Mouse (Mus musculus) thymus, adult 2 months (tissue): Measurements from ENCODE around the gene Lilra5. TPM values are rescaled to one million over a fixed set of nuclear protein-coding genes. Genes with fewer than 3 reads are reported as not detected.
"Not testable (repeated sequence)": the region's sequence is repeated elsewhere in the genome, so short reads cannot be mapped to it uniquely, and the experiment has no call there.

Experiments
- DNase-seq: peaks from one replicate; pipeline ENCODE4 v3.0.0; 2021
- H3K27ac ChIP-seq: fragments of 200-500 bp; 2 replicates; pipeline ENCODE4 v1.5.1; 2012; ENCODE audit warnings: low read length, control low read depth; ENCODE audit not compliant: control insufficient read depth, insufficient read depth
- H3K27me3 ChIP-seq: fragments of 200-500 bp; 2 replicates; pipeline ENCODE4 v1.6.1; 2012; ENCODE audit warnings: mild to moderate bottlenecking, low read length, moderate library complexity, mixed read lengths; ENCODE audit not compliant: control insufficient read depth, insufficient read depth
- H3K36me3 ChIP-seq: fragments of 200-500 bp; 2 replicates; pipeline ENCODE4 v1.6.1; 2012; ENCODE audit warnings: mild to moderate bottlenecking, low read length, moderate library complexity; ENCODE audit not compliant: control insufficient read depth, insufficient read depth
- H3K4me1 ChIP-seq: fragments of 200-500 bp; replicated peaks from 2 replicates; pipeline ENCODE4 v1.6.1; 2012; ENCODE audit warnings: low read length; ENCODE audit not compliant: control insufficient read depth, insufficient read depth
- H3K4me3 ChIP-seq: fragments of 200-500 bp; 2 replicates; pipeline ENCODE4 v1.5.1; 2012; ENCODE audit warnings: mild to moderate bottlenecking, low read length, control low read depth, moderate library complexity; ENCODE audit not compliant: control insufficient read depth, insufficient read depth
- CTCF ChIP-seq: fragments of 200-500 bp; IDR thresholded peaks from 2 replicates; pipeline ENCODE4 v1.5.1; 2012; ENCODE audit warnings: mild to moderate bottlenecking, control low read depth, low read length, moderate library complexity, borderline replicate concordance; ENCODE audit not compliant: control insufficient read depth, poor library complexity, insufficient read depth; ENCODE audit errors: extremely low read depth
- POLR2A ChIP-seq: fragments of 200-500 bp; IDR thresholded peaks from 2 replicates; pipeline ENCODE4 v1.6.1; 2012; ENCODE audit warnings: mild to moderate bottlenecking, low read length, control low read depth, moderate library complexity; ENCODE audit not compliant: control insufficient read depth, poor library complexity, insufficient read depth; ENCODE audit errors: extremely low read depth
- WGBS: fragments of 180-500 bp; shearing (Covaris S2); methylation state at CpG from one replicate; pipeline ENCODE4 v1.1.7; 2018; 5-methylcytosine and 5-hydroxymethylcytosine counted together
- polyA plus RNA-seq: library from polyadenylated mRNA; depleted of rRNA; stranded (reverse); fragments of >200 nt; gene quantifications from 2 replicates; pipeline ENCODE4 v1.2.3, GENCODE M21; 2012; rRNA removed

Lilra5 gene
- 0.27 and 0.74 TPM in 2 replicates for polyA plus RNA-seq

DNA sequence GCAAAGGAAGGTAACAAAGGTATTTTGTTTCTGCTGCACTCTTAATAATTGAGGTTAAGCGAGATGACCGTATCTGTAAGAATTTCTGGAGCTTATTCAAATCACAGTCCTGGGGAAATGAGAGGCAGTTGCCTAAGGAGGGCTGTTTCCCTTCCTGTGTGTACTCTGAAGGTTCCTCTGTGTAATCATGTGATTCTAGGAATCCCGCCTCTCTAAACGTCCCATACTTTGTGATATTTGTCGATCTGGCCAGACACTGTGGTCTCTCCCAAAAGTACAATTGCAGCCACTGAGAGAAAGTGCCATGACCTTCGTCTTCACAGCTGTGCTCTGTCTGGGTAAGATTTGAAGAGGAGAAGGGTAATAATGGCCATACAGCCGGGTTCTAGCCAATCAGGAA is at the start of gene Lilra5:
Gene Lilra5 (plus strand): TSS at position 301 of the 400 bp plus-strand sequence.
- H3K4me1 ChIP-seq, result no peaks in the 10 kb centered on the region
- 81% methylated on average over 7 of the region's 7 CpGs for WGBS
- TF ChIP-seq POLR2A (no peak), CTCF (no peak)
- no peak within 1 kb of the TSS for H3K27ac ChIP-seq
- H3K27me3 ChIP-seq, result no peaks in the 10 kb centered on the region
- no peak within 1 kb of the TSS for H3K4me3 ChIP-seq
- no peak for DNase-seq
- H3K36me3 ChIP-seq, result no peaks in the 10 kb centered on the region

GRCm38 (mm10) chr7:4207126-4207525 is 30.4 kb upstream of the Lilra5 start:
- Histone ChIP-seq H3K4me3 (no peak overlapping the region), H3K36me3 (no peaks in the 10 kb centered on the region), H3K27me3 (no peaks in the 10 kb centered on the region), H3K27ac (no peak overlapping the region), H3K4me1 (no peaks in the 10 kb centered on the region)
- WGBS, result 91% methylated on average over 1 of the region's 1 CpGs
- TF ChIP-seq CTCF (no peak), POLR2A (no peak)
- DNase-seq, result no peak

- H3K27me3 ChIP-seq, result no peaks in the 10 kb centered on the region
- no peak overlapping the region for H3K4me3 ChIP-seq
- WGBS, result 20% methylated on average over 2 of the region's 2 CpGs
- no peak for DNase-seq
- TF ChIP-seq CTCF, result no peak
- TF ChIP-seq POLR2A, result no peak
- H3K36me3 ChIP-seq, result no peaks in the 10 kb centered on the region
- H3K27ac ChIP-seq, result no peak overlapping the region
- H3K4me1 ChIP-seq, result no peaks in the 10 kb centered on the region
Measured at GRCm38 (mm10) chr7:4208626-4209025, 28.9 kb upstream of the Lilra5 start.

GRCm38 (mm10) chr7:4213436-4213835 is 24.1 kb upstream of the Lilra5 start:
- H3K4me3 ChIP-seq, H3K27ac ChIP-seq, H3K36me3 ChIP-seq: not testable (repeated sequence)

GRCm38 (mm10) chr7:4215396-4215795 is 22.2 kb upstream of the Lilra5 start:
- no peaks in the 10 kb centered on the region for H3K4me1 ChIP-seq
- DNase-seq, result no peak
- no peaks in the 10 kb centered on the region for H3K27me3 ChIP-seq
- H3K27ac ChIP-seq, result no peak overlapping the region
- 74% methylated on average over 2 of the region's 2 CpGs for WGBS
- no peak overlapping the region for H3K4me3 ChIP-seq
- no peaks in the 10 kb centered on the region for H3K36me3 ChIP-seq
- no peak for TF ChIP-seq CTCF
- TF ChIP-seq POLR2A, result no peak

More at GRCm38 (mm10) chr7:4213436-4213835, 24.1 kb upstream of the Lilra5 start:
- H3K4me1 ChIP-seq, DNase-seq, H3K27me3 ChIP-seq: not testable (repeated sequence)

DNA sequence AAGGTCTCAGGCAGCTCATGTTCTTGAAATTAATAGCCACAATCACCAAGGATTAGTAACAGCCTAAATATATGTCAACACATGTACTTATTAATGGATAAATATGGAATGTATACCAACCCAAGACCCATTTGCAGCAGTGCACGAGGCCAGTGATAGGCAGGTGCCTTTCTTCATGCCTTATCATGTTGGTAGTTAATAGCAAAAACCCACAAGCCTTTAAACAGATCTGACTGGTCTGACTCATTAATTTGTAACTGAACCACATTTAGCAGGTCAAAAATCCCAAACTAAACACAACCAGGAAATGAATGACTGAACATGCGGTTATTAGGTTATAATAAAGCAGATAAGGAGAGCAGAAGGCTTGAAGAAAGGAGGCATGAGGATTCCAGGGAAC is 21.7 kb upstream of the Lilra5 start:
- no peak for TF ChIP-seq CTCF
- TF ChIP-seq POLR2A, result no peak
- 67% methylated on average over 2 of the region's 2 CpGs for WGBS

GRCm38 (mm10) chr7:4235536-4235935 is 2.0 kb upstream of the Lilra5 start:
- Histone ChIP-seq H3K4me1 (no peaks in the 10 kb centered on the region), H3K36me3 (no peaks in the 10 kb centered on the region), H3K27me3 (no peaks in the 10 kb centered on the region), H3K4me3 (no peak overlapping the region), H3K27ac (no peak overlapping the region)
- no peak for DNase-seq
- TF ChIP-seq POLR2A (no peak), CTCF (no peak)

More for the DNA sequence above, 21.7 kb upstream of the Lilra5 start:
- H3K36me3 ChIP-seq, result no peaks in the 10 kb centered on the region
- no peaks in the 10 kb centered on the region for H3K27me3 ChIP-seq
- H3K4me1 ChIP-seq, result no peaks in the 10 kb centered on the region
- DNase-seq, result no peak
- no peak overlapping the region for H3K4me3 ChIP-seq
- no peak overlapping the region for H3K27ac ChIP-seq
